Mouse (Mus musculus) G1E (cell line): ENCODE measurements around the gene Ckm. TPM values are rescaled to one million over a fixed set of nuclear protein-coding genes. Genes with fewer than 3 reads are reported as not detected.

Source experiments
- ATAC-seq: 2 replicates; pipeline ENCODE4 v1.8.0; 2016; ENCODE audit warnings: mild to moderate bottlenecking; ENCODE audit not compliant: insufficient number of reproducible peaks, poor library complexity, low FRiP score, severe bottlenecking; ENCODE audit errors: extremely low read depth
- DNase-seq: peaks from one replicate; pipeline ENCODE4 v3.0.0; 2012; ENCODE audit warnings: low spot score
- H3K27me3 ChIP-seq: 2 replicates; pipeline ENCODE4 v1.6.1; 2012; ENCODE audit warnings: mild to moderate bottlenecking, low read length, inconsistent platforms; ENCODE audit not compliant: insufficient read depth
- H3K36me3 ChIP-seq: replicated peaks from 2 replicates; pipeline ENCODE3; 2012; ENCODE audit warnings: mild to moderate bottlenecking, inconsistent platforms
- H3K4me1 ChIP-seq: 2 replicates; pipeline ENCODE4 v1.6.1; 2012; ENCODE audit warnings: low read depth, low read length, inconsistent platforms, mixed read lengths; ENCODE audit not compliant: insufficient read depth
- H3K4me3 ChIP-seq: 2 replicates; pipeline ENCODE4 v1.5.1; 2012; ENCODE audit warnings: low read depth, mild to moderate bottlenecking, inconsistent platforms, low read length, moderate library complexity, mixed read lengths
- H3K9me3 ChIP-seq: replicated peaks from 2 replicates; pipeline ENCODE4 v1.6.1; 2012; ENCODE audit warnings: inconsistent platforms
- CTCF ChIP-seq: IDR thresholded peaks from 2 replicates; pipeline ENCODE4 v1.5.1; 2012; ENCODE audit warnings: low read depth, low read length, inconsistent platforms, mixed read lengths
- GATA1 ChIP-seq: IDR thresholded peaks from 2 replicates; pipeline ENCODE4 v1.6.1; 2012; ENCODE audit warnings: borderline replicate concordance, low read length, inconsistent platforms, mixed read lengths
- GATA2 ChIP-seq: IDR thresholded peaks from 2 replicates; pipeline ENCODE4 v1.6.1; 2012; ENCODE audit warnings: low read depth, low read length, inconsistent platforms, borderline replicate concordance
- POLR2AphosphoS5 ChIP-seq: IDR thresholded peaks from 2 replicates; pipeline ENCODE4 v1.6.1; 2012; ENCODE audit warnings: low read depth, low read length, inconsistent platforms; ENCODE audit not compliant: insufficient replicate concordance
- TAL1 ChIP-seq: conservative IDR thresholded peaks from 2 replicates; pipeline ENCODE4 v1.6.1; 2012; ENCODE audit warnings: low read depth, low read length, inconsistent platforms, mixed read lengths
- polyA plus RNA-seq: library from polyadenylated mRNA; stranded (reverse); fragments of >175 nt; gene quantifications from 2 replicates; pipeline ENCODE4 v1.2.3, GENCODE M21; 2012
- total RNA-seq, 2 experiments: library from RNA; stranded (forward) in 1 of 2; stranded (reverse) in 1 of 2; fragments of 200-1000 nt in 1 of 2; fragments of >200 nt in 1 of 2; fragmentation: Nextera tagmentation in 1 of 2; gene quantifications; 2 replicates each; pipeline ENCODE4 v1.2.3; 2014 to 2017

The Ckm gene
- total and polyA plus RNA-seq, 3 experiments = 0.05 TPM; not detected in 2

- peaks cover 5% of the 10 kb centered on the region for H3K9me3 ChIP-seq
- no peak for DNase-seq
- no peak overlapping the region; the same call in 1 of the 2 replicates for H3K4me3 ChIP-seq
- H3K27me3 ChIP-seq = peaks cover 37% of the 10 kb centered on the region
- no peak for ATAC-seq
- TF ChIP-seq TAL1 = no peak
- TF ChIP-seq POLR2AphosphoS5 = no peak
- TF ChIP-seq GATA1 = no peak
- no peak for TF ChIP-seq CTCF
- no peak for TF ChIP-seq GATA2
- H3K36me3 ChIP-seq = no peaks in the 10 kb centered on the region
- peaks cover 37% of the 10 kb centered on the region for H3K4me1 ChIP-seq
These were observed 2.0 kb upstream of the Ckm start for GRCm38 (mm10) chr7:19402535-19403112.

DNA sequence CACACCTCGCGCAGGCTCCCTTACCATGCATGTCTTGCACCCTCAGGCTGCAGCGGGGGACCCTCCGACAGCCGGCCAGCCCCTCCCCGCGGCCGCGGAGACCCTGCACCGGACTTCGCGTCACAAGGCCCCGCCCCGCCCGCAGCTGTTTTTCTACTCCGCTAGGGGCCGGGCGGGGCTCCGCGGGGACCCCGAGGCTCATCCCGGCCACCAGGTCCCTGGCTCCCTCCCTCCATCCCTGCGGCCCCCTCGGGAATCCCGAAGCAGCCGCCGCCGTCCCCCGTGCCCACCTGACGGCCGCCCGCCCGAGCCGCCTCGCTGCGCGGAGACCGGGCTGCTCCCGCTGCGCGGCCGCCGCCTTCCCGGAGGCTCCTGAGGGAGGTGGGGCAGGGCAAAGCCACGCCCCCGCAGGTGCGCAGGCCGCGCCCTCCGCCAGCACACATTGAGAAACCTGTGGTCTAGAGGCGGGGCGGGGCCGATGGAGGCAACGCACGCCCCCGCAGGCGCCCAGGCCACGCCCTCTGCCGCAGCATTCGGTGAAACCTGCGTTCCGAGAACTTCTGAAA, 762 bp upstream of the Ckm start, which contains the start of gene Klc3:
Gene Klc3, minus strand, starts transcription at position 374 of the 566 bp plus-strand sequence.
- DNase-seq = peak; percentile 59
- Histone ChIP-seq H3K36me3 (no peaks in the 10 kb centered on the region), H3K9me3 (peaks cover 5% of the 10 kb centered on the region), H3K4me3 (peak within 1 kb of the TSS; percentile 71), H3K27me3 (peaks cover 40% of the 10 kb centered on the region), H3K4me1 (peaks cover 37% of the 10 kb centered on the region)
- TF ChIP-seq GATA1 (no peak), CTCF (no peak), GATA2 (no peak), TAL1 (no peak), POLR2AphosphoS5 (no peak)
- peak; percentile 49; the same call in 1 of the 2 replicates for ATAC-seq

GRCm38 (mm10) chr7:19405417-19405816, 841 bp downstream of the Ckm start:
- Histone ChIP-seq H3K27me3 (peaks cover 52% of the 10 kb centered on the region), H3K4me3 (peak overlapping the region; percentile 48; the same call in 1 of the 2 replicates)
- peak; percentile 40 for ATAC-seq

GRCm38 (mm10) chr7:19409753-19410152, 5.2 kb downstream of the Ckm start:
- no peak for ATAC-seq
- H3K9me3 ChIP-seq = 0 out of 2 replicates have a peak, but pooled peaks cover 3% of the 10 kb centered on the region

More at GRCm38 (mm10) chr7:19405417-19405816, 841 bp downstream of the Ckm start:
- no peaks in the 10 kb centered on the region for H3K36me3 ChIP-seq
- peak; percentile 73 for DNase-seq
- H3K9me3 ChIP-seq = peaks cover 5% of the 10 kb centered on the region
- peaks cover 27% of the 10 kb centered on the region for H3K4me1 ChIP-seq
- TF ChIP-seq GATA1 (no peak), CTCF (peak; percentile 87)

DNA sequence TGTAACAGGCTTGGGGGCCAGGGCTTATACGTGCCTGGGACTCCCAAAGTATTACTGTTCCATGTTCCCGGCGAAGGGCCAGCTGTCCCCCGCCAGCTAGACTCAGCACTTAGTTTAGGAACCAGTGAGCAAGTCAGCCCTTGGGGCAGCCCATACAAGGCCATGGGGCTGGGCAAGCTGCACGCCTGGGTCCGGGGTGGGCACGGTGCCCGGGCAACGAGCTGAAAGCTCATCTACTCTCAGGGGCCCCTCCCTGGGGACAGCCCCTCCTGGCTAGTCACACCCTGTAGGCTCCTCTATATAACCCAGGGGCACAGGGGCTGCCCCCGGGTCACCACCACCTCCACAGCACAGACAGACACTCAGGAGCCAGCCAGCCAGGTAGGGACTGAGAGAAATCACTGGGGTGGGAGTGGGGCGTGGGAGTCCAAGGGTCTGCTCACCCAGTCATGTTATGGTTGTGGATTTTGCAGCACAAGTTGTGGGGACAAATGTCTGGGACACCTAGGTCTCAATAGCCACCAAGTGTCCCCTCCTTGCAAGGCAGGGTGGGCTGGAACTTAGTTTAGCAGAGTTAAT, 6.3 kb downstream of the Ckm start:
- TF ChIP-seq TAL1 (no peak), GATA1 (no peak), POLR2AphosphoS5 (no peak), CTCF (no peak)
- Histone ChIP-seq H3K27me3 (peaks cover 61% of the 10 kb centered on the region), H3K4me3 (no peak overlapping the region), H3K36me3 (no peaks in the 10 kb centered on the region), H3K9me3 (0 out of 2 replicates have a peak, but pooled peaks cover 3% of the 10 kb centered on the region), H3K4me1 (peaks cover 3% of the 10 kb centered on the region; the same call in 1 of the 2 replicates)
- DNase-seq (no peak), ATAC-seq (no peak)

More at GRCm38 (mm10) chr7:19409753-19410152, 5.2 kb downstream of the Ckm start:
- Histone ChIP-seq H3K4me3 (no peak overlapping the region), H3K27me3 (peaks cover 56% of the 10 kb centered on the region), H3K36me3 (no peaks in the 10 kb centered on the region), H3K4me1 (peaks cover 8% of the 10 kb centered on the region)
- TF ChIP-seq GATA2 (no peak), TAL1 (no peak), GATA1 (no peak), CTCF (no peak), POLR2AphosphoS5 (no peak)
- no peak for DNase-seq

DNA sequence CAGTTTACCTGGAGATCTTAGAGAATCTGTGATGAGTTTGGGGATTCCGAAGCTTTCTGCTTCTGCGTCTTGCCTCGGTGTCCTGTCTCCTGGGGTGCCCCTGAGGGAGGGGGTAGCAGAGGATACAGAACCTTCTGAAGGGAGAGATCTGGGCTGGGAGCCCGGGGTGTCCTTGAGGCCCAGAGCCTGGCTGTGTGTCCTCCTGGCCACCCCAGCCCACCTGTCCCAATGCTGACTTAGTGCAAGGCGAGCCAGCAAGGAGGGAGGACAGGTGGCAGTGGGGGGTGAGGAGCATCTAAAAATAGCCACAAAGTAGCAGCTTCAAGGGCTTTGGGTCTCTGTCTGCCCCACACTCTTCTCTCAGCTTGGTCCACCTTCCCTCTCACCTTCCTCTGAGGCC, 7.2 kb downstream of the Ckm start:
- Histone ChIP-seq H3K9me3 (0 out of 2 replicates have a peak, but pooled peaks cover 3% of the 10 kb centered on the region), H3K4me3 (no peak overlapping the region), H3K36me3 (no peaks in the 10 kb centered on the region), H3K27me3 (peaks cover 58% of the 10 kb centered on the region), H3K4me1 (peaks cover 6% of the 10 kb centered on the region)
- DNase-seq (no peak), ATAC-seq (no peak)
- TF ChIP-seq TAL1 (no peak), POLR2AphosphoS5 (no peak), CTCF (no peak), GATA1 (no peak), GATA2 (no peak)
